Mouse (Mus musculus): ENCODE measurements around the gene Ubtd2.
A peak's percentile ranks its signal among the peaks of the same experiment; 100 is the strongest.

The Ubtd2 gene

GRCm38 (mm10) chr11:32516916-32517712 lies 61.9 kb downstream of the Ubtd2 start:
- DNase-seq (ENCODE audit: low read depth, low spot score), result no peak

- DNase-seq (ENCODE audit: low read depth, low spot score), result no peak
These were observed 63.6 kb downstream of the Ubtd2 start for GRCm38 (mm10) chr11:32518770-32519169.

- no peak for DNase-seq (ENCODE audit: low read depth, low spot score)
These were observed 64.2 kb downstream of the Ubtd2 start for GRCm38 (mm10) chr11:32519354-32519753.

- no peak for DNase-seq (ENCODE audit: low read depth, low spot score)
These were observed 66.1 kb downstream of the Ubtd2 start for GRCm38 (mm10) chr11:32521246-32521645.

GRCm38 (mm10) chr11:32524122-32524920 lies 69.2 kb downstream of the Ubtd2 start:
- DNase-seq (ENCODE audit: low read depth, low spot score), result no peak

- DNase-seq (ENCODE audit: low read depth, low spot score), result no peak
These were observed 71.8 kb downstream of the Ubtd2 start for GRCm38 (mm10) chr11:32527006-32527405.

- DNase-seq (ENCODE audit: low read depth, low spot score), result peak; percentile 66
These were observed 75.0 kb downstream of the Ubtd2 start for GRCm38 (mm10) chr11:32530151-32530550.

- DNase-seq (ENCODE audit: low read depth, low spot score), result peak; percentile 20
These were observed 76.9 kb downstream of the Ubtd2 start, which contains the start of gene Efcab9 for GRCm38 (mm10) chr11:32531871-32532764. TSS of gene Efcab9 (minus strand) at chr11:32532081.

- peak; percentile 94 for DNase-seq (ENCODE audit: low read depth, low spot score)
These were observed 77.8 kb downstream of the Ubtd2 start, which contains the start of gene Stk10 for GRCm38 (mm10) chr11:32532765-32533481. TSS of gene Stk10 (plus strand) at chr11:32533305.

GRCm38 (mm10) chr11:32533482-32534261 lies 78.5 kb downstream of the Ubtd2 start:
- peak; percentile 87 for DNase-seq (ENCODE audit: low read depth, low spot score)

- peak; percentile 52 for DNase-seq (ENCODE audit: low read depth, low spot score)
These were observed 79.4 kb downstream of the Ubtd2 start for GRCm38 (mm10) chr11:32534453-32535075.

- peak; percentile 67 for DNase-seq (ENCODE audit: low read depth, low spot score)
These were observed 80.5 kb downstream of the Ubtd2 start for GRCm38 (mm10) chr11:32535646-32536045.

GRCm38 (mm10) chr11:32536954-32537353 lies 81.8 kb downstream of the Ubtd2 start:
- DNase-seq (ENCODE audit: low read depth, low spot score), result peak; percentile 57

GRCm38 (mm10) chr11:32538435-32538834 lies 83.3 kb downstream of the Ubtd2 start:
- no peak for DNase-seq (ENCODE audit: low read depth, low spot score)

- DNase-seq (ENCODE audit: low read depth, low spot score), result peak; percentile 51
These were observed 83.7 kb downstream of the Ubtd2 start for GRCm38 (mm10) chr11:32538846-32539245.

- peak; percentile 14 for DNase-seq (ENCODE audit: low read depth, low spot score)
These were observed 84.5 kb downstream of the Ubtd2 start for GRCm38 (mm10) chr11:32539717-32540116.

- peak; percentile 18 for DNase-seq (ENCODE audit: low read depth, low spot score)
These were observed 85.3 kb downstream of the Ubtd2 start for GRCm38 (mm10) chr11:32540463-32540862.

- peak; percentile 58 for DNase-seq (ENCODE audit: low read depth, low spot score)
These were observed 87.0 kb downstream of the Ubtd2 start for GRCm38 (mm10) chr11:32542181-32542580.

- peak; percentile 87 for DNase-seq (ENCODE audit: low read depth, low spot score)
These were observed 87.7 kb downstream of the Ubtd2 start for GRCm38 (mm10) chr11:32542687-32543411.
